Mouse (Mus musculus): ENCODE results near the gene Jazf1. TPM values are rescaled to one million over a fixed set of nuclear protein-coding genes. Genes with fewer than 3 reads are reported as not detected.

Jazf1 gene
- polyA plus RNA-seq, 1 experiment from 2014 or later: 5.4 TPM

GRCm38 (mm10) chr6:52770789-52771188, 297.6 kb downstream of the Jazf1 start:
- 49% methylated on average over 1 of the region's 1 CpGs for WGBS
- ATAC-seq: no peak

DNA sequence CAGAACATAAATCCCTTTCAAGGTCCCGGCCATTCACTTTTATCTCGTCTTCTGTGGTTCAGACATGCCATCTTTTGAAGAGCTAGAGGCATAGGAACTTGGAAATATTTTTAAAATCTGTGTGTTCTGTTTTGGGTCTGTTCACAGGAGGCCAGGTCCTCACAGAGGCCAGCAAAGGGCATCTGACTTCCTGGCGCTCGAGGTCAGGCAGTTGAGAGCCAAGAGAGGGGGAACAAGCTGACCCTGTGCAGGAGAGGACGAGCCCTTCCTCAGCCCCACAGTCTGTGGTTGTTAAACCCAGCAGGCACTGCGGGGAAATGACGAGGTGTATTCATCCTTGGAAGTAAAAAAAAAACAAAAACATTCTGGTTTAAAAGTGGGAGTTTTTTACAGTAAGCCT, 303.2 kb downstream of the Jazf1 start:
- H3K4me1 ChIP-seq (ENCODE audit: control insufficient read depth, insufficient read depth, low read length): no peaks in the 10 kb centered on the region
- no peak overlapping the region for H3K4me3 ChIP-seq (ENCODE audit: low read length)
- H3K27me3 ChIP-seq (replicated peaks; ENCODE audit: control insufficient read depth, insufficient read depth, low read length): no peaks in the 10 kb centered on the region
- peaks cover 9% of the 10 kb centered on the region; the same call in 1 of the 2 replicates for H3K36me3 ChIP-seq (ENCODE audit: control insufficient read depth, insufficient read depth, low read length)
- no peak overlapping the region for H3K4me2 ChIP-seq (ENCODE audit: low read depth, low read length)
- H3K9me3 ChIP-seq (ENCODE audit: control insufficient read depth, low read length): no peaks in the 10 kb centered on the region
- no peak overlapping the region for H3K9ac ChIP-seq (ENCODE audit: low read depth, low read length)
- ATAC-seq: no peak
- no peak overlapping the region for H3K27ac ChIP-seq (ENCODE audit: low read length)
- WGBS: 66% methylated on average over 7 of the region's 7 CpGs

More at GRCm38 (mm10) chr6:52770789-52771188, 297.6 kb downstream of the Jazf1 start:
- no peak overlapping the region for H3K4me3 ChIP-seq (ENCODE audit: low read length)
- no peaks in the 10 kb centered on the region for H3K4me1 ChIP-seq (ENCODE audit: control insufficient read depth, insufficient read depth, low read length)
- no peak overlapping the region for H3K27ac ChIP-seq (ENCODE audit: low read length)
- H3K4me2 ChIP-seq (ENCODE audit: low read depth, low read length): no peak overlapping the region
- no peaks in the 10 kb centered on the region for H3K9me3 ChIP-seq (ENCODE audit: control insufficient read depth, low read length)
- no peaks in the 10 kb centered on the region for H3K27me3 ChIP-seq (replicated peaks; ENCODE audit: control insufficient read depth, insufficient read depth, low read length)
- H3K9ac ChIP-seq (ENCODE audit: low read depth, low read length): no peak overlapping the region
- H3K36me3 ChIP-seq (ENCODE audit: control insufficient read depth, insufficient read depth, low read length): peaks cover 9% of the 10 kb centered on the region; the same call in 1 of the 2 replicates

GRCm38 (mm10) chr6:52752832-52753231, 315.6 kb downstream of the Jazf1 start:
- peaks cover 3% of the 10 kb centered on the region; the same call in 1 of the 2 replicates for H3K36me3 ChIP-seq (ENCODE audit: control insufficient read depth, insufficient read depth, low read length)
- 94% methylated on average over 5 of the region's 5 CpGs for WGBS
- no peak for ATAC-seq
- H3K4me2 ChIP-seq (ENCODE audit: low read depth, low read length): no peak overlapping the region
- H3K9me3 ChIP-seq (ENCODE audit: control insufficient read depth, low read length): no peaks in the 10 kb centered on the region
- H3K4me1 ChIP-seq (ENCODE audit: control insufficient read depth, insufficient read depth, low read length): no peaks in the 10 kb centered on the region
- no peak overlapping the region for H3K4me3 ChIP-seq (ENCODE audit: low read length)
- H3K27me3 ChIP-seq (replicated peaks; ENCODE audit: control insufficient read depth, insufficient read depth, low read length): no peaks in the 10 kb centered on the region
- H3K27ac ChIP-seq (ENCODE audit: low read length): no peak overlapping the region
- H3K9ac ChIP-seq (ENCODE audit: low read depth, low read length): no peak overlapping the region

- no peak overlapping the region for H3K4me3 ChIP-seq (ENCODE audit: low read length)
- 90% methylated on average over 2 of the region's 2 CpGs for WGBS
- no peaks in the 10 kb centered on the region for H3K4me1 ChIP-seq (ENCODE audit: control insufficient read depth, insufficient read depth, low read length)
- H3K4me2 ChIP-seq (ENCODE audit: low read depth, low read length): no peak overlapping the region
- no peak overlapping the region for H3K27ac ChIP-seq (ENCODE audit: low read length)
- H3K27me3 ChIP-seq (replicated peaks; ENCODE audit: control insufficient read depth, insufficient read depth, low read length): no peaks in the 10 kb centered on the region
- H3K9me3 ChIP-seq (ENCODE audit: control insufficient read depth, low read length): no peaks in the 10 kb centered on the region
- no peak overlapping the region for H3K9ac ChIP-seq (ENCODE audit: low read depth, low read length)
- no peaks in the 10 kb centered on the region for H3K36me3 ChIP-seq (ENCODE audit: control insufficient read depth, insufficient read depth, low read length)
- ATAC-seq: no peak
These were observed 333.8 kb downstream of the Jazf1 start for GRCm38 (mm10) chr6:52734630-52735029.

- no peak overlapping the region for H3K4me2 ChIP-seq (ENCODE audit: low read depth, low read length)
- H3K4me1 ChIP-seq (ENCODE audit: control insufficient read depth, insufficient read depth, low read length): no peaks in the 10 kb centered on the region
- no peak overlapping the region for H3K4me3 ChIP-seq (ENCODE audit: low read length)
- no peaks in the 10 kb centered on the region for H3K9me3 ChIP-seq (ENCODE audit: control insufficient read depth, low read length)
- H3K27ac ChIP-seq (ENCODE audit: low read length): no peak overlapping the region
- H3K27me3 ChIP-seq (replicated peaks; ENCODE audit: control insufficient read depth, insufficient read depth, low read length): no peaks in the 10 kb centered on the region
- no peak for ATAC-seq
- H3K36me3 ChIP-seq (ENCODE audit: control insufficient read depth, insufficient read depth, low read length): no peaks in the 10 kb centered on the region
- WGBS: 67% methylated on average over 4 of the region's 4 CpGs
- H3K9ac ChIP-seq (ENCODE audit: low read depth, low read length): no peak overlapping the region
These were observed 338.1 kb downstream of the Jazf1 start for GRCm38 (mm10) chr6:52730338-52730737.

DNA sequence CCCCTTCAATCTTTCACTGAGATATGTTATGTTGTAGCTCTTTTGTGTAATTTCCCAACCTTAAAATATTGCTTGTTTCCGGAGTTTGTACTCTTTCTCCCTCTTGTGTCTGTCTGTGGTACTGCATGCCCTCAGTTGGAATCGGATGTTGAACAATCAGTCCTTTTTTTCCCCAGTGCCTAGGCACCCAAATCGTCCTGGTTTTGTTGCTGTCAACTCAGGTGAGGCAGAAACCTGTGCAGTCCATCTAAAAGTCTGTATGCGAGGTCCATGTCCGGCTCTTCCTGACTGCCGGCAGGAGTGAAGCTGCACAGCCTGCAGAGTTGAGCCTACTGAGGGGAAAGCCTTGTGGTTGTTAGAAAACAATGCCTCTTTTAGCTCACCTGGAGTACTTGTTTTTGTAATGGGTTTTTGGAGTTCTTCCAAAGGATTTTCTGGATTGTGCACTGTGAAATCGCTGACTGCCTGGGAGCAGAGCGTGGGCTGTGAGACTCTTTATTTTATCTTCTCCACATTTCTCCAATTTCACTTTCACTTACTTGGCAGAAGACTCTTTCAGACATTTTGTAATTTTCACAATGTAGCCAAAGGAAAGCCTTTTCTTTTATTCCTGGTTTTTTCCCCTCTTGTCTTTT, 343.5 kb downstream of the Jazf1 start:
- Histone ChIP-seq H3K9me3 (ENCODE audit: control insufficient read depth, low read length) (no peaks in the 10 kb centered on the region), H3K9ac (ENCODE audit: low read depth, low read length) (no peak overlapping the region), H3K27me3 (replicated peaks; ENCODE audit: control insufficient read depth, insufficient read depth, low read length) (no peaks in the 10 kb centered on the region), H3K4me2 (ENCODE audit: low read depth, low read length) (no peak overlapping the region), H3K4me3 (ENCODE audit: low read length) (no peak overlapping the region), H3K36me3 (ENCODE audit: control insufficient read depth, insufficient read depth, low read length) (no peaks in the 10 kb centered on the region), H3K27ac (ENCODE audit: low read length) (no peak overlapping the region), H3K4me1 (ENCODE audit: control insufficient read depth, insufficient read depth, low read length) (no peaks in the 10 kb centered on the region)
- no peak for ATAC-seq
- WGBS: 59% methylated on average over 8 of the region's 8 CpGs

Other genes with a start within 250 kb of the Jazf1 start
- gene Creb5, start 218.6 kb upstream of the Jazf1 start, polyA plus RNA-seq (2015; fragmentation: Nextera tagmentation; extraction: Ambion mirVana): 4.1 and 5.9 TPM in 2 replicates